Mouse (Mus musculus) spleen, postnatal 4 days (tissue): ENCODE results near the gene Tsc22d1.

Experiments used
- DNase-seq, 2 experiments: peaks; one replicate each; pipeline ENCODE4 v3.0.0; 2022; ENCODE audit warnings: low spot score in 2 of 2

The Tsc22d1 gene

GRCm38 (mm10) chr14:76414862-76415780 lies at the start of gene Tsc22d1:
Gene Tsc22d1, plus strand, starts transcription at chr14:76414961.
- peak in 1 of 2 experiments; percentile 72 for DNase-seq

- no peak for DNase-seq
Observed at GRCm38 (mm10) chr14:76373638-76374037, 41.1 kb upstream of the Tsc22d1 start.

- no peak for DNase-seq
Observed at GRCm38 (mm10) chr14:76374601-76375000, 40.2 kb upstream of the Tsc22d1 start.

- no peak for DNase-seq
Observed at GRCm38 (mm10) chr14:76376561-76376960, 38.2 kb upstream of the Tsc22d1 start.

- no peak for DNase-seq
Observed at GRCm38 (mm10) chr14:76379411-76379810, 35.4 kb upstream of the Tsc22d1 start.

GRCm38 (mm10) chr14:76388025-76388424 lies 26.7 kb upstream of the Tsc22d1 start:
- DNase-seq = no peak

GRCm38 (mm10) chr14:76398251-76398650 lies 16.5 kb upstream of the Tsc22d1 start:
- DNase-seq = no peak

GRCm38 (mm10) chr14:76402574-76402973 lies 12.2 kb upstream of the Tsc22d1 start:
- DNase-seq = no peak

GRCm38 (mm10) chr14:76409111-76409510 lies 5.7 kb upstream of the Tsc22d1 start:
- no peak for DNase-seq

GRCm38 (mm10) chr14:76413773-76414121 lies 1.0 kb upstream of the Tsc22d1 start:
- DNase-seq = no peak

- DNase-seq = peak; percentile 82 to 89
Observed at GRCm38 (mm10) chr14:76414122-76414861, 469 bp upstream of the Tsc22d1 start.

- DNase-seq = no peak
Observed at GRCm38 (mm10) chr14:76415781-76416301, 1.1 kb downstream of the Tsc22d1 start.

- DNase-seq = no peak
Observed at GRCm38 (mm10) chr14:76416366-76417040, 1.7 kb downstream of the Tsc22d1 start.

GRCm38 (mm10) chr14:76417346-76417745 lies 2.6 kb downstream of the Tsc22d1 start:
- DNase-seq = no peak

- no peak for DNase-seq
Observed at GRCm38 (mm10) chr14:76420726-76421125, 6.0 kb downstream of the Tsc22d1 start.

- no peak for DNase-seq
Observed at GRCm38 (mm10) chr14:76421162-76421561, 6.4 kb downstream of the Tsc22d1 start.

- DNase-seq = no peak
Observed at GRCm38 (mm10) chr14:76425422-76425821, 10.7 kb downstream of the Tsc22d1 start.

- no peak for DNase-seq
Observed at GRCm38 (mm10) chr14:76425986-76426530, 11.3 kb downstream of the Tsc22d1 start.

GRCm38 (mm10) chr14:76428855-76429254 lies 14.1 kb downstream of the Tsc22d1 start:
- DNase-seq = peak in 1 of 2 experiments; percentile 52

- no peak for DNase-seq
Observed at GRCm38 (mm10) chr14:76431918-76432317, 17.2 kb downstream of the Tsc22d1 start.

- DNase-seq = no peak
Observed at GRCm38 (mm10) chr14:76432369-76432768, 17.6 kb downstream of the Tsc22d1 start.

GRCm38 (mm10) chr14:76432816-76433215 lies 18.1 kb downstream of the Tsc22d1 start:
- no peak for DNase-seq
